Mouse (Mus musculus) testis, adult 10 weeks (tissue): Measurements from ENCODE around the gene Pmel. TPM values are rescaled to one million over a fixed set of nuclear protein-coding genes. Genes with fewer than 3 reads are reported as not detected.

Source experiments
- polyA plus RNA-seq: library from polyadenylated mRNA; stranded (reverse); fragments of 350-450 nt; fragmentation: Illumina TruSeq; extraction: RNeasy Lipid Tissue Mini Kit (QIAGEN cat#74804); gene quantifications from one replicate; pipeline ENCODE4 v1.2.3, GENCODE M21; 2014; ENCODE audit warnings: low read depth, low replicate concordance

The Pmel gene
- polyA plus RNA-seq, result 1.1 TPM

GRCm38 (mm10) chr10:128703895-128704294 lies at the start of gene Pmel:
TSS of gene Pmel (plus strand) at chr10:128704195.

GRCm38 (mm10) chr10:128673763-128674468 lies 30.1 kb upstream of the Pmel start, which contains the start of gene Suox:
TSS of gene Suox (minus strand) at chr10:128674073.

GRCm38 (mm10) chr10:128695992-128696807 lies 7.8 kb upstream of the Pmel start, which contains the start of gene Rab5b:
TSS of gene Rab5b (minus strand) at chr10:128696264.

GRCm38 (mm10) chr10:128704491-128705316 lies 709 bp downstream of the Pmel start, which contains the start of gene Cdk2:
TSS of gene Cdk2 (minus strand) at chr10:128705031.

GRCm38 (mm10) chr10:128744680-128745601 lies 40.9 kb downstream of the Pmel start, which contains the start of gene Dgka:
TSS of gene Dgka (minus strand) at chr10:128744855.

GRCm38 (mm10) chr10:128747646-128748251 lies 43.8 kb downstream of the Pmel start, which contains the start of gene Pym1:
TSS of gene Pym1 (plus strand) at chr10:128747889.

Other genes starting within 250 kb of the Pmel start
- gene Smarcc2, start 244.9 kb upstream of the Pmel start, polyA plus RNA-seq, result 96.4 TPM
- gene Myl6, start 210.1 kb upstream of the Pmel start, polyA plus RNA-seq, result 20.5 TPM
- gene Myl6b, start 205.5 kb upstream of the Pmel start, polyA plus RNA-seq, result 0.71 TPM
- gene Esyt1, start 178.3 kb upstream of the Pmel start, polyA plus RNA-seq, result 0.36 TPM
- gene Zc3h10, start 156.4 kb upstream of the Pmel start, polyA plus RNA-seq, result 3.2 TPM
- gene Rpl41, start 154.9 kb upstream of the Pmel start, polyA plus RNA-seq, result 21.9 TPM
- gene Pa2g4, start 138.2 kb upstream of the Pmel start, polyA plus RNA-seq, result 83.5 TPM
- gene Erbb3, start 114.5 kb upstream of the Pmel start, polyA plus RNA-seq, result 0.55 TPM
- 5.4 TPM for gene Rps26, start 77.4 kb upstream of the Pmel start, polyA plus RNA-seq
- gene Ikzf4, start 58.2 kb upstream of the Pmel start, polyA plus RNA-seq, result 0.34 TPM
- gene Suox, start 30.1 kb upstream of the Pmel start, polyA plus RNA-seq, result 3.7 TPM
- gene Rab5b, start 7.9 kb upstream of the Pmel start, polyA plus RNA-seq, result 36.2 TPM
- gene Cdk2, start 836 bp downstream of the Pmel start, polyA plus RNA-seq, result 48.1 TPM
- 70.4 TPM for gene Dgka, start 40.7 kb downstream of the Pmel start, polyA plus RNA-seq
- gene Pym1, start 43.7 kb downstream of the Pmel start, polyA plus RNA-seq, result 2.4 TPM
- gene Mmp19, start 86.7 kb downstream of the Pmel start, polyA plus RNA-seq, result 1.0 TPM
- gene Dnajc14, start 99.9 kb downstream of the Pmel start, polyA plus RNA-seq, result 12.3 TPM
- 2.5 TPM for gene Tmem198b, start 100.2 kb downstream of the Pmel start, polyA plus RNA-seq
- gene Sarnp, start 113.1 kb downstream of the Pmel start, polyA plus RNA-seq, result 220 TPM
- gene Ormdl2, start 117.5 kb downstream of the Pmel start, polyA plus RNA-seq, result 89.0 TPM
- 1.2 TPM for gene Gdf11, start 187.5 kb downstream of the Pmel start, polyA plus RNA-seq
- 53.4 TPM for gene Cd63, start 196.8 kb downstream of the Pmel start, polyA plus RNA-seq
- 3.0 TPM for gene Rdh5, start 218.7 kb downstream of the Pmel start, polyA plus RNA-seq
- 5.1 TPM for gene Bloc1s1, start 219.8 kb downstream of the Pmel start, polyA plus RNA-seq
- 1.0 TPM for gene Itga7, start 229.6 kb downstream of the Pmel start, polyA plus RNA-seq